Mouse (Mus musculus): Measurements from ENCODE around the gene Sufu. TPM values are rescaled to one million over a fixed set of nuclear protein-coding genes. Genes with fewer than 3 reads are reported as not detected.

The Sufu gene
- polyA plus RNA-seq, 1 experiment from 2014 or later = 29.1 TPM

GRCm38 (mm10) chr19:46433712-46434111 lies 37.0 kb downstream of the Sufu start:
- Histone ChIP-seq H3K4me2 (ENCODE audit: low read length) (no peak overlapping the region), H3K27me3 (ENCODE audit: control insufficient read depth, insufficient read depth, low read length) (no peaks in the 10 kb centered on the region), H3K9ac (replicated peaks; ENCODE audit: low read length) (no peak overlapping the region), H3K36me3 (ENCODE audit: control insufficient read depth, insufficient read depth, low read length) (no peaks in the 10 kb centered on the region), H3K27ac (replicated peaks; ENCODE audit: low read depth, low read length) (peak overlapping the region; percentile 2; the same call in 1 of the 2 replicates), H3K9me3 (ENCODE audit: control insufficient read depth, low read length) (no peaks in the 10 kb centered on the region), H3K4me3 (replicated peaks; ENCODE audit: low read depth, low read length) (no peak overlapping the region), H3K4me1 (ENCODE audit: control insufficient read depth, insufficient read depth, low read length) (peaks cover 11% of the 10 kb centered on the region; the same call in 1 of the 2 replicates)
- 72% methylated on average over 7 of the region's 7 CpGs for WGBS
- no peak for DNase-seq
- no peak for ATAC-seq (ENCODE audit: low FRiP score, low TSS enrichment)

GRCm38 (mm10) chr19:46434148-46434547 lies 37.5 kb downstream of the Sufu start:
- 69% methylated on average over 9 of the region's 9 CpGs for WGBS
- Histone ChIP-seq H3K4me3 (replicated peaks; ENCODE audit: low read depth, low read length) (no peak overlapping the region), H3K9me3 (ENCODE audit: control insufficient read depth, low read length) (no peaks in the 10 kb centered on the region), H3K27me3 (ENCODE audit: control insufficient read depth, insufficient read depth, low read length) (no peaks in the 10 kb centered on the region), H3K4me2 (ENCODE audit: low read length) (no peak overlapping the region), H3K27ac (replicated peaks; ENCODE audit: low read depth, low read length) (no peak overlapping the region), H3K36me3 (ENCODE audit: control insufficient read depth, insufficient read depth, low read length) (no peaks in the 10 kb centered on the region), H3K9ac (replicated peaks; ENCODE audit: low read length) (no peak overlapping the region), H3K4me1 (ENCODE audit: control insufficient read depth, insufficient read depth, low read length) (peaks cover 11% of the 10 kb centered on the region; the same call in 1 of the 2 replicates)
- DNase-seq = no peak
- no peak for ATAC-seq (ENCODE audit: low FRiP score, low TSS enrichment)

GRCm38 (mm10) chr19:46434591-46434990 lies 37.9 kb downstream of the Sufu start:
- peak overlapping the region; percentile 32; the same call in 1 of the 2 replicates for H3K27ac ChIP-seq (replicated peaks; ENCODE audit: low read depth, low read length)
- H3K4me3 ChIP-seq (replicated peaks; ENCODE audit: low read depth, low read length) = no peak overlapping the region
- WGBS = 51% methylated on average over 9 of the region's 9 CpGs

GRCm38 (mm10) chr19:46435492-46435891 lies 38.8 kb downstream of the Sufu start:
- Histone ChIP-seq H3K9ac (replicated peaks; ENCODE audit: low read length) (no peak overlapping the region), H3K4me1 (ENCODE audit: control insufficient read depth, insufficient read depth, low read length) (peaks cover 11% of the 10 kb centered on the region; the same call in 1 of the 2 replicates), H3K36me3 (ENCODE audit: control insufficient read depth, insufficient read depth, low read length) (no peaks in the 10 kb centered on the region), H3K4me2 (ENCODE audit: low read length) (no peak overlapping the region), H3K27ac (replicated peaks; ENCODE audit: low read depth, low read length) (peak overlapping the region; percentile 49), H3K27me3 (ENCODE audit: control insufficient read depth, insufficient read depth, low read length) (no peaks in the 10 kb centered on the region), H3K4me3 (replicated peaks; ENCODE audit: low read depth, low read length) (no peak overlapping the region), H3K9me3 (ENCODE audit: control insufficient read depth, low read length) (no peaks in the 10 kb centered on the region)
- ATAC-seq (ENCODE audit: low FRiP score, low TSS enrichment) (no peak), DNase-seq (peak; percentile 51)
- WGBS = 5% methylated on average over 7 of the region's 7 CpGs

More at GRCm38 (mm10) chr19:46434591-46434990, 37.9 kb downstream of the Sufu start:
- no peaks in the 10 kb centered on the region for H3K27me3 ChIP-seq (ENCODE audit: control insufficient read depth, insufficient read depth, low read length)
- H3K9me3 ChIP-seq (ENCODE audit: control insufficient read depth, low read length) = no peaks in the 10 kb centered on the region
- DNase-seq (peak; percentile 41), ATAC-seq (ENCODE audit: low FRiP score, low TSS enrichment) (no peak)
- no peaks in the 10 kb centered on the region for H3K36me3 ChIP-seq (ENCODE audit: control insufficient read depth, insufficient read depth, low read length)
- no peak overlapping the region for H3K9ac ChIP-seq (replicated peaks; ENCODE audit: low read length)
- peaks cover 11% of the 10 kb centered on the region; the same call in 1 of the 2 replicates for H3K4me1 ChIP-seq (ENCODE audit: control insufficient read depth, insufficient read depth, low read length)
- H3K4me2 ChIP-seq (ENCODE audit: low read length) = no peak overlapping the region

GRCm38 (mm10) chr19:46443509-46443908 lies 46.8 kb downstream of the Sufu start:
- Histone ChIP-seq H3K9ac (replicated peaks; ENCODE audit: low read length) (no peak overlapping the region), H3K27me3 (ENCODE audit: control insufficient read depth, insufficient read depth, low read length) (no peaks in the 10 kb centered on the region), H3K4me2 (ENCODE audit: low read length) (no peak overlapping the region), H3K27ac (replicated peaks; ENCODE audit: low read depth, low read length) (peak overlapping the region; percentile 1; the same call in 1 of the 2 replicates), H3K4me1 (ENCODE audit: control insufficient read depth, insufficient read depth, low read length) (peaks cover 11% of the 10 kb centered on the region), H3K4me3 (replicated peaks; ENCODE audit: low read depth, low read length) (no peak overlapping the region), H3K36me3 (ENCODE audit: control insufficient read depth, insufficient read depth, low read length) (no peaks in the 10 kb centered on the region), H3K9me3 (ENCODE audit: control insufficient read depth, low read length) (no peaks in the 10 kb centered on the region)
- ATAC-seq (ENCODE audit: low FRiP score, low TSS enrichment) = no peak
- 2% methylated on average over 6 of the region's 6 CpGs for WGBS
- no peak for DNase-seq

GRCm38 (mm10) chr19:46444209-46444608 lies 47.5 kb downstream of the Sufu start:
- WGBS = 4% methylated on average over 6 of the region's 6 CpGs
- no peaks in the 10 kb centered on the region for H3K9me3 ChIP-seq (ENCODE audit: control insufficient read depth, low read length)
- H3K27me3 ChIP-seq (ENCODE audit: control insufficient read depth, insufficient read depth, low read length) = no peaks in the 10 kb centered on the region
- H3K36me3 ChIP-seq (ENCODE audit: control insufficient read depth, insufficient read depth, low read length) = no peaks in the 10 kb centered on the region
- H3K27ac ChIP-seq (replicated peaks; ENCODE audit: low read depth, low read length) = no peak overlapping the region; the same call in 1 of the 2 replicates
- ATAC-seq (ENCODE audit: low FRiP score, low TSS enrichment) = peak; percentile 55; the same call in 1 of the 2 replicates
- H3K9ac ChIP-seq (replicated peaks; ENCODE audit: low read length) = no peak overlapping the region
- peak; percentile 89 for DNase-seq
- peaks cover 11% of the 10 kb centered on the region for H3K4me1 ChIP-seq (ENCODE audit: control insufficient read depth, insufficient read depth, low read length)
- H3K4me3 ChIP-seq (replicated peaks; ENCODE audit: low read depth, low read length) = no peak overlapping the region
- H3K4me2 ChIP-seq (ENCODE audit: low read length) = no peak overlapping the region

GRCm38 (mm10) chr19:46445641-46446040 lies 48.9 kb downstream of the Sufu start:
- no peak overlapping the region for H3K4me3 ChIP-seq (replicated peaks; ENCODE audit: low read depth, low read length)
- WGBS = 53% methylated on average over 6 of the region's 6 CpGs
- no peaks in the 10 kb centered on the region for H3K27me3 ChIP-seq (ENCODE audit: control insufficient read depth, insufficient read depth, low read length)
- ATAC-seq (ENCODE audit: low FRiP score, low TSS enrichment) = no peak
- H3K36me3 ChIP-seq (ENCODE audit: control insufficient read depth, insufficient read depth, low read length) = no peaks in the 10 kb centered on the region
- H3K4me2 ChIP-seq (ENCODE audit: low read length) = no peak overlapping the region
- H3K9ac ChIP-seq (replicated peaks; ENCODE audit: low read length) = no peak overlapping the region
- DNase-seq = no peak
- no peak overlapping the region for H3K27ac ChIP-seq (replicated peaks; ENCODE audit: low read depth, low read length)
- H3K4me1 ChIP-seq (ENCODE audit: control insufficient read depth, insufficient read depth, low read length) = peaks cover 11% of the 10 kb centered on the region
- no peaks in the 10 kb centered on the region for H3K9me3 ChIP-seq (ENCODE audit: control insufficient read depth, low read length)

GRCm38 (mm10) chr19:46446436-46447020 lies 49.8 kb downstream of the Sufu start:
- Histone ChIP-seq H3K9me3 (ENCODE audit: control insufficient read depth, low read length) (no peaks in the 10 kb centered on the region), H3K27me3 (ENCODE audit: control insufficient read depth, insufficient read depth, low read length) (no peaks in the 10 kb centered on the region), H3K9ac (replicated peaks; ENCODE audit: low read length) (no peak overlapping the region), H3K4me3 (replicated peaks; ENCODE audit: low read depth, low read length) (no peak overlapping the region), H3K27ac (replicated peaks; ENCODE audit: low read depth, low read length) (no peak overlapping the region; the same call in 1 of the 2 replicates), H3K4me2 (ENCODE audit: low read length) (no peak overlapping the region), H3K36me3 (ENCODE audit: control insufficient read depth, insufficient read depth, low read length) (no peaks in the 10 kb centered on the region), H3K4me1 (ENCODE audit: control insufficient read depth, insufficient read depth, low read length) (peaks cover 11% of the 10 kb centered on the region)
- DNase-seq (no peak), ATAC-seq (ENCODE audit: low FRiP score, low TSS enrichment) (no peak)
- 74% methylated on average over 5 of the region's 5 CpGs for WGBS

- Histone ChIP-seq H3K27ac (replicated peaks; ENCODE audit: low read depth, low read length) (no peak overlapping the region; the same call in 1 of the 2 replicates), H3K9ac (replicated peaks; ENCODE audit: low read length) (no peak overlapping the region), H3K36me3 (ENCODE audit: control insufficient read depth, insufficient read depth, low read length) (no peaks in the 10 kb centered on the region), H3K4me2 (ENCODE audit: low read length) (no peak overlapping the region), H3K4me3 (replicated peaks; ENCODE audit: low read depth, low read length) (no peak overlapping the region), H3K27me3 (ENCODE audit: control insufficient read depth, insufficient read depth, low read length) (no peaks in the 10 kb centered on the region), H3K9me3 (ENCODE audit: control insufficient read depth, low read length) (no peaks in the 10 kb centered on the region), H3K4me1 (ENCODE audit: control insufficient read depth, insufficient read depth, low read length) (peaks cover 11% of the 10 kb centered on the region)
- ATAC-seq (ENCODE audit: low FRiP score, low TSS enrichment) (no peak), DNase-seq (peak; percentile 48)
- 18% methylated on average over 7 of the region's 7 CpGs for WGBS
Observed at GRCm38 (mm10) chr19:46447110-46447509, 50.4 kb downstream of the Sufu start.

All from midbrain, embryonic 14.5 days (tissue).